Mouse (Mus musculus) retina, adult 2 months (tissue): ENCODE results near the gene Tpcn2.

Source experiments
- DNase-seq: peaks from one replicate; pipeline ENCODE4 v3.0.0-alpha.2; 2012; ENCODE audit warnings: low read depth, low spot score

Tpcn2 gene

DNA sequence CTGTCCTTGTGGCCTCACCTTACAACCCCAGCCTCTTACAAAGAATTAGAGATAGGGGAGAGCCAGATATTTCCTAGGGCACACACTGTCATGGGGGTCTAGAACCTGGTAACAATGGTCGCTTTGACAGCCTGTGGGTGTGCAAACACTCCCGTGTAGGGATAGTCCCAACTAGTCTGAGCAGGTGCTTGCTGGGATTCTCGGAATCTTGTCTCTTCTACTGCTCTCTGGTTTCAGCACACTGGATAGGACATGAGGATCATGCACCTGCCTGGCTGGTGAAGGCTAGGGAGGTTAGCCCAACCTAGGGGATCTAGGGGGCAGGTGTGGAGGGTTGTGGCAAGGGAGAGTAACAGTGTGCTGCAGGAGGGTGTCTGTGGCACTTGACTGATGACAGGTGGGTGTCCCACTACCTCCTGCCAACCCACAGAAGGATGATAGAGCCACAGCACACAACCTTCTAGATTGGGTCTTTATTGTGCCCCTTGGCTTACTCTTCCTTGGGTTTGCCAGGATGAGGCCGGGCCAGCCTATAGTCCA, 78.4 kb downstream of the Tpcn2 start:
- DNase-seq, result no peak

DNA sequence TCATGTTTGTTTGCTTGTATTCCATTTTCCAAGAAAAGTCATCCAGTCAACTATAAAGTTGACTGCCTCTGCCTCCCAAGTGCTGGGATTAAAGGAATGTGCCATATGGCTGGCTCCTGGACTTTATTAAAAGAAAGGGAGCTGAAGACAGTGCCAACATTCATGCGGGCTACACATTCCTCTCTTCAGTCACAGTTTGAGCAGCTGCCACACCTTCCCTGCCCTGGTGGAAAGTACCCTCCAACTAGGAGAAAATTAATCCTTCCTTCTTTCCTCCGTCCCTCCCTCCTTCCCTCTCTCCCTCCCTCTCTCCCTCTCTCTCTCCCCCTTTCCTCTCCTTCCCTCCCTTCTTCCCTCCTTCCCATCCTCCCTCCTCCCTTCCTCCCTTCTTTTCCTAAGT, 84.1 kb downstream of the Tpcn2 start:
- DNase-seq, result no peak

DNA sequence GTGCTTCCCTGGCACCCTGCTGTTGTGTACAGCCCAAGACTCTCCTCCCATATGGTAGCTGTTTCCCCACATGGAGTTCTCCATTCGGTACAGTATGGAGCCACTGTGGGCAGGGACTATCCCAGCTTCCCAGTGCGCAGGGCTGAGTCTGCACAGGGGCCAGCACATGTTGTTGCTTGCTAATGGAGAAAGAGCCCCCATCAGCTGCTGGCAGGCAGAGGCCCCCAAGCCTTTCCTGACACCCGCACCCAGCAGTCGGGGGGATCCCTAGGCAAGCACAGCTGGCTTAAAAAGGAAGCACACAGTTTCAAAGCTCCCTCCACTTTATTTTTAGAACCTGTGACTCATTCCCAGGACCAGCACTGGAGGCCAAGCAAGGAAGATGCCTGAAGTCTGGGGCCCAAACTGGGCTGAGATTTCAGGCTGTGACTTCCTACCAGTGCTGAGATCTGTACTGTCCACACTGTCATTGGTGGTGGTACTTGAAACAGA, 85.5 kb downstream of the Tpcn2 start:
- no peak for DNase-seq

DNA sequence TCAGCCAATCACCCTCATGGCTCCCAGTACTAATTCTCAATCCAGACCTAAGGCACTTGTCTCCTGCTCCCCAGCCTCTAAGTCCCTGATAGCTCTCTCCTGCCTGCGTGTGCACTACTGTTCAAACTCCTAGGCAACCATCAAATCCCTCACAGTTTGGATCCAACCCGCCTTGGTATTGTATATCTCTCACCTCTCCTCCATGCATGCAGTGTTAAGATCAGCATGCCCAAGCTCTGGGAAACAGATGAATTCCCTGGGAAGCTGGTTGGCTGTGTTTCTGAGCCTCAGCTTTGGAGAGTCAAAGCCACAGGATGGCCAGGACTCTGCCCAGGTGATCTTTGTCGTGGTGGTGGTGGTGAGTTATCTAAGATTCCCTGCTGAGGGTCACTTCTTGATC, 86.1 kb downstream of the Tpcn2 start:
- no peak for DNase-seq

DNA sequence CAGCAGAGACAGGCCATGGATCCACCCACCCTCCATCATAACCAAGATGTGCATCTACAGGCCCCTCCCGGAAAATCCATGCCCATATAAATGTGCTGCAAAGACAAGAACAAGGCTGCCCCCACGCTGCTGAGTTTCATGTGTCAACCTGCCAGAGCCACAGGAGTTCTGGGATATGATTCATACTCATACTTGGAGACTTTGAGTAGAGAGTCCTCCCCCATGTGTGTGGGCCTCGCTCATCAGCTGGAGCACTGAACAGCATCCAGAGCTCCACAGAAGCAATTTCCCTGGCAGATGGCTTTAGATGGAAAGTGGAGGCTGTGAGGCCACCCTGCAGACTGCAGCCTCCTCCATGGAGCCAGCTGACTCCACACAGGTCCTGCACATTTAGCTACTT, 86.8 kb downstream of the Tpcn2 start:
- DNase-seq, result no peak

DNA sequence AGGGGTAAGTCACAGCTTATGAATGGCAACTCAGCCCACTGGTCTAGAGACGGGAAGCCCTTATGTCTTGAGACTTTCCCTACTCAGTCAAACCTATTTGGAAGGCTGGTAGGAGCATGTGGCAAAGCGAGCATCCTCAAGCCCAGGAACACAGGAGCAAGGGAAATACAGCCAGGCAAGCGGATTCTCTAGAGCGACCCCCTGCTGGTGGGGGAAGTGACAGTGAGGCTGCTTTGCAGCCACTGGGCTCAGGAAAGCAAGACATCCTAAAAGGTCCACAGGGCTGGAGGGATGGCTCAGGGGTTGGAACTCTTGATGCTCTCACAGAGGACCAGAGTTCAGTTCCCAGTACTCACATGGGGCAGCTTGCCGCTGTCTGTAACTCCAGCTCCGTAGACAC, 87.5 kb downstream of the Tpcn2 start:
- DNase-seq, result no peak

DNA sequence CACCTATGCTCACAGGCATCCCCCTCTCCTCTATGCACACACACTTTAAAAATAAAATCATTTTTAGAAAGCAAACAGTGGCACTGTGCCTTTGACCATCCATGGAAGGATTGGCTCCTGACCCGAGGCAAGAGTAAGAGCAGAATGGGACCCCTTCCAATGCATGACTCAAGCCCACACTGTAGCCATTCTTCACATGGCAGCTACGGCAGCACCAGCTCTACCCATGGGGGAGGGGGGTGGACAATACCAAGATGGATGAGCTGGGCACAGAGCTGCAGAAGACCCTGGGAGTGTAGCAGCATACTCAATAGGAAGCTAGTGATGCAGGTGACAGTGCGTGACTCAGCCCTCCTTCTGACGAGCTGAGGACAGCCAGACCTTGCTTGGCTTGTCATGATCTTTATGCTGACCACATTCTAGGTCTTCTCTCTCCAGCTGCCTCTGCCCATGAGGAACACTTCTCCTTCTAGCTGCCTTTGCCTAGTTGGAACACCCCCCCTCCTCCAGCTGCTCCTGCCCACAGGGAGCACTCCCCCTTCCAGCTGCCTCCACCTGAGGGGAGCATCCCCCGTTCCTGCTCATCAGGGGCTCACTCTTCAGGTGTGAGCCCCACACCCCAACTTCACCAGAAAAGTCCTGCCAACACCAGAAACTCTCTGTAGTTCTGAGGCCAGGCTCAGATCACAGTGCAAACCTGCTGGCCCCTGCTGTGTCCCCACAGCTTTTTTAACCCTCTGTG, 88.5 kb downstream of the Tpcn2 start:
- DNase-seq, result no peak

DNA sequence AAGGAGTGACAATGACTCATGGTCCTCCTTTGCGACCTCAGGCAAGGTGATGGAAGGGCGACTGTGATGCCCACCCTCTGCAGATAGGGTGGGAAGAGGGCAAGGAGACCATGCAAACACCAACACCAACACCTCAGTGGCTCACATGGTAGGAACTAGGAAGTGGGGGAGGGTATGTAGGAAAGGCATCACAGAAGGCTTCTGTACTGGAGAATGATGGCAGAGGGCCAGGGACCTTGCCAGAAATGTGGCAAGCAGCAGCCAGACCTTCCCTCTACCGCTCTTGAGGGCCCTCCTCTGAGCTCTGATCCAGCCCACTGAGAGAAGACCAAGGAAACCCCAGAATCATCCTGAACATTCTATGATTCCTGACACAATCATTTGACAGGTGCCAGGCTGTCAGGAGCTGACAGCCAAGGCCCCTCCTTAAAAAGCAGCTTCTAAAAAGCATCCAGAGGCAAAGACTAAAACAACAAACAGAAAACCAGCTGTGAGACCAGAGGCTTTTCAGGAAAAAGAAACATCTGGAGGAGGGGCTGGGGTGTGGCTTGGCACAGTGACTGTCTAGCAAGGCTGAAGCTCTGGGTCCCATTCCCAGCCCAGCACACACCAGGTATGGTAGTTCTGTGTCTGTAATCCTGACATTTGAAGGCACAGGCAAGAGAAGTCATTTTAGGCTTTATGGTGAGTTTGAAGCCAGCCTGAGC, 89.2 kb downstream of the Tpcn2 start:
- no peak for DNase-seq

DNA sequence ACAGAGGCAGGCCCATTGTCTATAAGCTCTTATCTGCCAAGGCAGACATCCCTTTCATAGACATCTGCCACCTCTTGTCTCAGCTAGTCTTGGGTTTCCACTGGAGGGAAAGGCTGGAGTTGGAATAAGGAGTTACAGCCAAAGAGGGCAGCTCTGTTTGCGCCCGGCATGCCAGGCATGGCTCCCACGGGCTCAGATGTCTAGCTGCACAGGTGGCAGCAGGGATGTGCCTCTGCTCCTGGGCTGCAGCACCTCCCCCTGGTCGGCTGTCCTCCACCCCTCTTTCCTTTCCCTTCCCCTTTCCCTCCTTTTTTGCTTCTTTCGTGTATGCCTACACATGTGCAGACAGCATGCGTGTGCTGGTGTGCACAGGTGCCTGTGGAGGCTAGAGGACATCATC, 91.0 kb downstream of the Tpcn2 start:
- no peak for DNase-seq

DNA sequence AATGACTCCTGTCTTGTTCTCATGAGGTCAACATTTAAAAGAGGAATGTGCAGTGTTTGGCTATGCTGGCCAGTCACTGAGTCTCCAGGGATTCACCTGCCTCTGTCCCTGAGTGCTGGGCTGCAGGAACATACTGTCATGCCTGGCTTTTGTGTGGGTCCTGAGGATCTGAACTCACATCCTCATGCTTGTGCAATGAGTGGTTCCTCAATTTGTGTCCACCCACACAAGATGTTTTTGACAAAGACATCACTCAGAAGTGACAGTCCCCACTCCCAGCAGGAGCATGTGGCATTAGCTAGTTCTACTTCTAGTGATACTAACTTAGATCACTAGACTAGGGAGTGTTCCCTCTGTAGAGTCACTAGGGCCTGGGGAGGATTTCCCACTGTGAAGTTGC, 93.3 kb downstream of the Tpcn2 start:
- no peak for DNase-seq

DNA sequence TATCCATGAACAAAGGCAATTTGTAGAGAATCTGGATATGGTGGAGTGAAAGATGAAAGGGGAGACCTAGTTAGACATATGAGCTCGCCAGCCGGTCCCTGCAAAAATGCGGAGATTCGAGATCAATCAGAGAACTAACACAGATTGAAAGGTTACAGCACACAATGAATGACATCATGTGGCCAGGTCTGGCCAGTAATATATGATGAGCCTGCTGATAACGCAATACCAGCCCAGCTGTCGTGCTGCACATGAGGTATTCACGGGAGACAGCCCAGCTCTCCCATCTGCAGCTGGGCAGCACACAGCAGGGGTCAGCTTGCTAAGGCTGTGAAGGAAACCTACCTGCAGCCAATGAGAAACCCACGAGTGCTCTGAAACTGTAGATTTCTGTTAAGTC, 94.5 kb downstream of the Tpcn2 start:
- no peak for DNase-seq

DNA sequence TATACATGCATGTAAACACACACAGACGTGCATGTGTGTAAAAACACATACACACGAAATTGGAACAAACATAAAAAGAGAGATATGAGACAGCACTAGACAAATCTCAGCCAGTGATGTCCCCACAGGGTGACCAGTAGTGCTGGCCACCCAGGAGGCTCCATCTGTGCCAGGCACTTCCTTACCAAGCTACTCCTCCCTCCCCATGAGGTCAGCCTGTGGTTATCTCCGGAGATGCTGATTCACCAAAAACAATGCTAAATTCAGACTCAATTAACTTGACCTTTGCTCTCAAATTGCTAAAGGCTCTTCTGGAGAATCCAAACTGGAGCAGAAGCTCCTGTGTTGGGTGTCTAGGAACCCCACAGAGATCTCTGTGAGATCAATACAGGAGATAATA, 96.0 kb downstream of the Tpcn2 start:
- no peak for DNase-seq

DNA sequence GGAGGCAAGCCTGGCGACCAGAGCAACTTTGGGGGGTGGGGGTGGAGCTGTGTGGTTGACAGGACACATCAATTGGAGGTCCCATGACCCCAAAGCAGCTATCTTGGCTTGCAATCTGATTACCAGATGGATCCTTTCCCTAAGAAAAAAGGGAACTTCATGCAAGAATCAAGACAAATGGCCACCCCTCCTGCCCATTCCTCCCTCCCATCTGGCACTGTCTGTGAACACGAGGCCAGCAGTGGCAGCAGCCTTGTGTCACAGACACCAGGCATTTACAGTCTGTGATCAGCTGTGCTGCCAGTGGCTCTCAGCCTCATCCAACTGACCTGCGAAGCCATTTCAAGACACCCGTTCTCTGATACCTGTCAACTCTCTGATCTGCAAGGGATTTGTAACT, 101.4 kb downstream of the Tpcn2 start:
- no peak for DNase-seq

DNA sequence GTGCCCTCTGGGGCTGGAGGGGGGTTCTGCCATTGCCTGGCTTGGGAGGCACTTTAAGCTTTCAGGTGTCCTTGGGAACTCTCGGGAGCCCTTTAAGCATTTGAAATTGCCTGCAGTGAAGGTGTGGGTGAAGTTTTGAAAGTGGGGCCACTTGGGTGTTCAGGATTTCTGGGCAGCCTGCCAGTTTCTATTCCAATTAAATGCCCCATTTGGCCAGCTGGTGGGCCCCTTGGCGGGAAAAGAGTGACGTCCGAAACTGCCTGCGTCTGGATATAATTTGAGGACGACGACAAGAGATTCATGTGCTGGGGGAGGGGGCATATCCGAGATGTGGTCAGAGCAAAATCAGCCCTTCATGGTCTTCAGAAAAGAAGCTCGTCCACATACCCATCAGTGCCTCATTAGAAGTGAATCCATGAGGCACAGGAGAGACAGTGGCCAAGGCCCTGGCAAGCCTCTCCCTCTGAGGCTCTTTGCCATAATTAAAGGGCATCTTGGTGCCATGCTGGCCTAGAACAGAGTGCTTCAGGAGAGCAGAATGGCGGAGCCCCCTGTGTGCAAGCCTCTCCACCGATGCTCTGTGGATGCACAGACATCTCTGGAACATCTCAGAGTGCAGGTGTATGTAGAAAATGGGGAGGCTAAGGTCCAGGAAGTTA, 102.3 kb downstream of the Tpcn2 start:
- no peak for DNase-seq

DNA sequence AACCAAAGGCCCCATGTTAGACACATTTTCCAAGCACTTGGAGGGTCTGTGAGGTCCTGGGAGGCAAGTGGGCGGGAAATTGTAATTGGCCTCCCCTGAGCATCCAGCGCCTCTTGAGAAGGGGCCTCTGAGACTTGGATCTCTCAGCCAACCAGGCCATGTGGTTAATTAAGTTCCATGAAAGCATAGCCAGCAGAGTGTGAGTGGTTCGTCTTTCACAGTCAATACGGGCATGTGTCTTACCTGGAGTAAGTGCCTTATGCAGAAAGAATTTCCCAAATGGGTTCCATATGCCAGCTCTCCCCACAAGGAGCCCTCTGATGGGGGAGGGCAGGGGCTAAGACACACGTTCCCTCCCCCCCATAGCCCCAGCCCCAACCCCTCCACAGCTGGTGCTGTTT, 104.1 kb downstream of the Tpcn2 start:
- no peak for DNase-seq

DNA sequence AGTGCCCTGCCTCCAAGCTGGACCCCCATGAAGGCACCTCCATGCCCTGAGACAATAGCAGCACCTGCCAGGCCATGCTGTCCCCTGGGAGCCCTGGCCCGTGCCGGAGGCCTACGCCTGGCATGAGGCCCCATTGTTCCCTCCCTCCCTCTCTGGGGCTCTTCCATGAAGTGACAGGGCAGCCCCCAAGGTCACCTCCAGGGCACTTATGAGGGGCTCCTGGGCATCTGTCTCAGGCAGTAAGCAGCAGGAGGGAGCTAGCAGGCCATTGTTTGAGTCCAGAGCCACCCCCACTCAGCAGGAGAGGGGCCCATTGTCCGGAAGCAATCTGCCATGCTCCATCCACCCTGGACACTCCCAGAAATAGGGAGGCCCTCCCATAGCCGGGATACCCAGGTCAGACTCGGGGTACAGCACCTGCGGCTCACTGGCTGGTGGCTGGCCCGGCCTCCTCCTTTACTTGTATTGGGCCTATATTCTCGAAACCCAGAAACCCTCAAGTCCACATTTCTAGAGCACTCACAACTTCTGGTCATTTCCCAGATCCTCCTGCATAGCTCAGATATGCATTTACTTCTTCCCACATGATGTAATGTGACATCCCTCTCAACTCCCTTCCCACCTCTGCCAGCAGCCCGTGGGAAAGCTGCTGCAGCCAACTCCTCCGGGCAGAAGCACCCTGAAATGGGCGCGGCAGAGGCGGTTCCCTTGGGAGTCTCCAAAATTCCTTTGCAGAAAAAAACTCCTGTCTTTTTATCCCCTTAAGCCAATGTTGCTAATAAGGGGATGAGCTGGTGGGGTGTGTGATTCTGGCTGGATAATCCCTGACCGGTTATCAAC, 106.8 kb downstream of the Tpcn2 start:
- DNase-seq, result no peak

DNA sequence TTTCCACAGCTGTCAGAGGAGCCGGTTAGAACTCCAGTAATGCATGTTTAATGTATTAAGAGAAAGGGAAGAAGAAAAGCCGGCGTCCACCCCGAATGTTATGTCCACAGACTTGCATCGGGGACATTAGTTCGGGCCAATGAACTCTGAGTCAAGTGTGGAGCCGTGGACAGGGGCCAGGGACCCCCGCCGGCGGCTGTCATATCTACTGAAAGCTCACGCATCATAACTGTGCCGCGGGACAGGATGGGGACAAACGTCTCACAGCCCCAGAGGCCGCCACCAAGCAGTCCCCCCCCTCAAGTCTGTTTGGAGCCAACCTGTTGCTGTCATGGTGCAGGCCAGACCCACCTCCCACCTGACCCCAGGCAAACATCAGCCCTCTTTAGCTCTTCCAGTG, 110.2 kb downstream of the Tpcn2 start:
- DNase-seq, result no peak

DNA sequence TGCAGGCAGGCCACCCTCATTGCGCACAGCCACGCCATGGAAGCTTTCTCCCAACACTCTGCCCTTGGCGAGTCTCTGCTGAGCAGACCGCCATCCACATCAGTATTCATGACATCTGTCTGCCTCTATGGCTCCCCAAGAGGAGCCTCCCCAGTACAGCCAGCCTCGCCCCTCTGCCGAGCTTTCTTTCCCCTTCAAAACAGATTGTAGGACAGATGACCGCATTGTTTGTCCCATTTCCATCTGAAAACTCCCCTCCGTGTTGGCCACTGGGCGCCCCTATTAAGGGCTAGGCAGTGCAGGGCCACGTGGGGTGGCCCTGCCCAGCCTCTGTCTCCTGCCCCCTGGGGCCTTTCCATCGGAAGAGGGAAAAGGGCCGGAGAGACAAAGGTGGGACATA, 110.7 kb downstream of the Tpcn2 start:
- DNase-seq, result no peak

DNA sequence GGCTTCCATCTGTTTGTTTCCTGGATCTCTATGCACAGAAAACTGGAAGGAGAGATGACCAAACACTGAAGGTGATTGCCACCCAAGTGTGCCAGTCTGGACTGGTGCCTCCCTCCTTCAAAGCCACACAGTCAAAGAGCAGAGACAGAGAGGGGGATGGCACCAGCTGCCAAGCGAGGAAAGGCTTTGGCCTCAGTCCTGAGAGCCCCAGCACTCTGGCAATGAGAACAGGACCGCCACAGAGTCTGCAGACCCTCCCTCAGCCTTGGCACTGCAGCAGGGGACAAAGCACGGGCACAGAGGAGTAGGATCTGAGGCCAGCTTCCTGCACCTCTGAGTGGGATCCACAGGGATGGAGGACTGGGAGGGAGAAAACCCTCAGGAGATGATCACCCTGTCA, 114.1 kb downstream of the Tpcn2 start:
- DNase-seq, result no peak

DNA sequence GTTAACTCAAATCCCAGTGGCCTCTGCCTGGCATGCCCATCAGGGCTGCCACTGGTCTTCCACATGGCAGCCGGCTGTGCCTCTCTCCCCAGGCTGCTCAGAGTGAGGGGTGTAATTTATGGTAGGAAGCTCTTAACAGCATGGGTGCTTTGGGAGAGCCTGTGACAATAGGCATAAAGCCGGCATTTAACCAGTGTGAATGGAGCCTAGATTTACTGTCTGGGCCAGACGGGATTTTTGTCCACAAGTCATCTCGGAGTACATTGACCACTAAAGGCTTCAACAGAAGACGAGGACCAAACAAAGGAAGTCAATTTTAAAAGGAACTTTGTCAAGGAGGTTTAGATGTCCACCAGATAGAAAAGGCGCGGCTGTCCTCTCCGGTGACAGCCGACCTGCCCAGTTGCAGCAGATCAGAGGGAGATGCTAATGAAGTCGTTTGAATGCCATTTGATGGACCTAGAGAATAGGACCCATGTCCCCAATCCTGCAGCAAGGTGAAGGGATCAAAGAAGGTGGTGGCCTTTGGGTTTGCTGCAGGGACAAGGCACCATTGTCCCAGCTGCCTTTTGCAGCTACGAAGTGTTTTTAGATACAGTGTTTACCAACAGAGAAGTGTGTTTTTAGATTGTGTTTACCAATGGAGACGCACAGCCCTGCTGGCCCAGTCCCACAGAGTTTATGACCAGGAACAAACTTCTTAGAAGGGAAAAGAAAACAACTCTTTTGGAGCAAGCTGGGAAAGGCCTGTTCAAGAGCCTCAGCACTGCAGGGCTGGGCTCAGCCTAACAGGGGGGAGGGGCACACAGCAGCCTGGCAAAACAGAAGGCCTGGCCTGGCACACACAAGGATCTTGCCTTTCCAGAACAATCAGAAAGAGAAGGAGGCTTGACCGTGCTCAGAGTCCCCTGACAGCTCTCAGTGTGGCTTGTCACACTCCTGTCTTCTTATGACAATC, 124.2 kb downstream of the Tpcn2 start:
- no peak for DNase-seq

DNA sequence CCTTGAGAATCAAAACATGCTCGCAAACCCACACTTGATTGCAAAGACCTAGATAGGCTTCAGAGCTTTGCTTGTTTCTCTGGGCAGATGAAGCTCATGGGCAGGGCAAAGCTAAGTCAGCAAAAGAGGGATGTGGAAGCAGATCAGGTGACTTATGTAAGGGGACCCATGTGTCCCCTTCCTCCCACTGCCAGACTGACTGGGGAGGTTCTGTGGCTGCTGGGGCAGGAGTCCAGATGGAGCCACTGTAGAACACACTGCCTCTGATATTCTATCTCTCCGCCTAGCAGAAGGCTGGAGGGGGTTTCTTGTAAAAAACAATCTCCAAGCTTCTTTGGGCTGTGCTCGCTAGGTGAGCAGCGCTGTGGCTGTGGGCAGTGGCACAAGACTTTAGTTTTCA, 128.1 kb downstream of the Tpcn2 start:
- DNase-seq, result no peak
